Mouse (Mus musculus) adrenal gland, postnatal 4 days (tissue): ENCODE data around the gene Defb23. TPM values are rescaled to one million over a fixed set of nuclear protein-coding genes. Genes with fewer than 3 reads are reported as not detected.

ENCODE experiments used
- DNase-seq, 2 experiments: peaks; one replicate each; pipeline ENCODE4 v3.0.0; 2021 to 2022; ENCODE audit warnings: low spot score in 2 of 2, mixed read lengths in 2 of 2
- long read RNA-seq, 2 experiments: library from polyadenylated mRNA; stranded (forward); transcript quantifications; one replicate each; pipeline ENCODE4 v2.0.0; 2021
- total RNA-seq, 2 experiments: library from RNA; stranded (reverse); gene quantifications; 2 replicates each; pipeline ENCODE4 v1.2.3; 2021

The Defb23 gene
- not detected for total RNA-seq
- long read RNA-seq, experiment 1 = 0 reads
- long read RNA-seq, experiment 2 = 0 reads

- no peak for DNase-seq
Measured at GRCm38 (mm10) chr2:152464570-152465150, at the start of gene Defb23. Defb23 (minus strand) TSS chr2:152464620.

- no peak for DNase-seq
Measured at GRCm38 (mm10) chr2:152511592-152511991, 47.2 kb upstream of the Defb23 start, which contains the start of gene Defb26. Defb26 (minus strand) TSS chr2:152511692.

GRCm38 (mm10) chr2:152503950-152504349, 39.5 kb upstream of the Defb23 start:
- DNase-seq = no peak

GRCm38 (mm10) chr2:152500863-152501229, 36.4 kb upstream of the Defb23 start:
- DNase-seq = no peak

GRCm38 (mm10) chr2:152500204-152500862, 35.9 kb upstream of the Defb23 start:
- no peak for DNase-seq

GRCm38 (mm10) chr2:152498020-152498419, 33.6 kb upstream of the Defb23 start:
- no peak for DNase-seq

- no peak for DNase-seq
Measured at GRCm38 (mm10) chr2:152493151-152493550, 28.7 kb upstream of the Defb23 start.

- no peak for DNase-seq
Measured at GRCm38 (mm10) chr2:152490038-152490437, 25.6 kb upstream of the Defb23 start, which contains the start of gene Defb22. Defb22 (minus strand) TSS chr2:152490138.

GRCm38 (mm10) chr2:152487024-152487423, 22.6 kb upstream of the Defb23 start:
- DNase-seq = no peak

- no peak for DNase-seq
Measured at GRCm38 (mm10) chr2:152481726-152482125, 17.3 kb upstream of the Defb23 start.

GRCm38 (mm10) chr2:152480881-152481280, 16.5 kb upstream of the Defb23 start:
- no peak for DNase-seq

GRCm38 (mm10) chr2:152476763-152477162, 12.3 kb upstream of the Defb23 start, which contains the start of gene Defb20:
Defb20 (plus strand) TSS chr2:152477063.
- DNase-seq = no peak

- DNase-seq = no peak
Measured at GRCm38 (mm10) chr2:152472434-152472833, 8.0 kb upstream of the Defb23 start.

- no peak for DNase-seq
Measured at GRCm38 (mm10) chr2:152470973-152471372, 6.6 kb upstream of the Defb23 start.

GRCm38 (mm10) chr2:152459241-152459640, 5.2 kb downstream of the Defb23 start:
- no peak for DNase-seq

- no peak for DNase-seq
Measured at GRCm38 (mm10) chr2:152452101-152452781, 12.2 kb downstream of the Defb23 start.

- peak in 1 of 2 experiments; percentile 27 for DNase-seq
Measured at GRCm38 (mm10) chr2:152450241-152450640, 14.2 kb downstream of the Defb23 start.

- DNase-seq = no peak
Measured at GRCm38 (mm10) chr2:152447461-152447860, 17.0 kb downstream of the Defb23 start.

GRCm38 (mm10) chr2:152446642-152447041, 17.8 kb downstream of the Defb23 start:
- DNase-seq = no peak

- DNase-seq = no peak
Measured at GRCm38 (mm10) chr2:152443281-152443680, 21.1 kb downstream of the Defb23 start.

- DNase-seq = no peak
Measured at GRCm38 (mm10) chr2:152442322-152442721, 22.1 kb downstream of the Defb23 start.

GRCm38 (mm10) chr2:152439833-152440232, 24.6 kb downstream of the Defb23 start:
- DNase-seq = no peak
